Mouse (Mus musculus): ENCODE data around the gene Them5. TPM values are rescaled to one million over a fixed set of nuclear protein-coding genes. Genes with fewer than 3 reads are reported as not detected.

Them5 gene
- polyA plus RNA-seq, 1 experiment from 2014 or later = 32.1 TPM

- ATAC-seq (ENCODE audit: insufficient read depth, low FRiP score) = no peak
- H3K4me2 ChIP-seq (ENCODE audit: low read depth, low read length) = no peak overlapping the region
- no peak overlapping the region for H3K4me3 ChIP-seq (replicated peaks; ENCODE audit: low read length)
- WGBS = 73% methylated on average over 5 of the region's 5 CpGs
- no peaks in the 10 kb centered on the region for H3K27me3 ChIP-seq (ENCODE audit: control insufficient read depth, insufficient read depth, low read length)
- H3K9me3 ChIP-seq (replicated peaks; ENCODE audit: control insufficient read depth, low read length) = no peaks in the 10 kb centered on the region
- no peaks in the 10 kb centered on the region for H3K4me1 ChIP-seq (ENCODE audit: control insufficient read depth, insufficient read depth, low read length)
- no peak overlapping the region for H3K9ac ChIP-seq (ENCODE audit: low read length)
- no peak overlapping the region for H3K27ac ChIP-seq (ENCODE audit: low read length)
- H3K36me3 ChIP-seq (ENCODE audit: control insufficient read depth, insufficient read depth, low read length) = no peaks in the 10 kb centered on the region
Observed at GRCm38 (mm10) chr3:94388047-94388446, 46.1 kb downstream of the Them5 start.

- Histone ChIP-seq H3K4me1 (ENCODE audit: control insufficient read depth, insufficient read depth, low read length) (no peaks in the 10 kb centered on the region), H3K36me3 (ENCODE audit: control insufficient read depth, insufficient read depth, low read length) (no peaks in the 10 kb centered on the region), H3K27ac (ENCODE audit: low read length) (no peak overlapping the region), H3K9ac (ENCODE audit: low read length) (no peak overlapping the region), H3K4me3 (replicated peaks; ENCODE audit: low read length) (no peak overlapping the region), H3K4me2 (ENCODE audit: low read depth, low read length) (no peak overlapping the region), H3K9me3 (replicated peaks; ENCODE audit: control insufficient read depth, low read length) (no peaks in the 10 kb centered on the region), H3K27me3 (ENCODE audit: control insufficient read depth, insufficient read depth, low read length) (no peaks in the 10 kb centered on the region)
- WGBS = 93% methylated on average over 16 of the region's 16 CpGs
- no peak for ATAC-seq (ENCODE audit: insufficient read depth, low FRiP score)
Observed at GRCm38 (mm10) chr3:94389420-94389819, 47.5 kb downstream of the Them5 start.

- no peak for ATAC-seq (ENCODE audit: insufficient read depth, low FRiP score)
- no peak overlapping the region for H3K4me2 ChIP-seq (ENCODE audit: low read depth, low read length)
- H3K4me1 ChIP-seq (ENCODE audit: control insufficient read depth, insufficient read depth, low read length) = no peaks in the 10 kb centered on the region
- H3K36me3 ChIP-seq (ENCODE audit: control insufficient read depth, insufficient read depth, low read length) = no peaks in the 10 kb centered on the region
- H3K4me3 ChIP-seq (replicated peaks; ENCODE audit: low read length) = no peak overlapping the region
- H3K27me3 ChIP-seq (ENCODE audit: control insufficient read depth, insufficient read depth, low read length) = no peaks in the 10 kb centered on the region
- WGBS = 87% methylated on average over 5 of the region's 5 CpGs
- H3K9ac ChIP-seq (ENCODE audit: low read length) = no peak overlapping the region
- H3K27ac ChIP-seq (ENCODE audit: low read length) = no peak overlapping the region
- no peaks in the 10 kb centered on the region for H3K9me3 ChIP-seq (replicated peaks; ENCODE audit: control insufficient read depth, low read length)
Observed at GRCm38 (mm10) chr3:94391001-94391400, 49.1 kb downstream of the Them5 start.

- Histone ChIP-seq H3K9ac (ENCODE audit: low read length) (no peak overlapping the region), H3K36me3 (ENCODE audit: control insufficient read depth, insufficient read depth, low read length) (no peaks in the 10 kb centered on the region), H3K4me2 (ENCODE audit: low read depth, low read length) (no peak overlapping the region), H3K27ac (ENCODE audit: low read length) (no peak overlapping the region), H3K27me3 (ENCODE audit: control insufficient read depth, insufficient read depth, low read length) (no peaks in the 10 kb centered on the region), H3K4me1 (ENCODE audit: control insufficient read depth, insufficient read depth, low read length) (no peaks in the 10 kb centered on the region), H3K4me3 (replicated peaks; ENCODE audit: low read length) (no peak overlapping the region), H3K9me3 (replicated peaks; ENCODE audit: control insufficient read depth, low read length) (no peaks in the 10 kb centered on the region)
- 77% methylated on average over 2 of the region's 2 CpGs for WGBS
- no peak for ATAC-seq (ENCODE audit: insufficient read depth, low FRiP score)
Observed at GRCm38 (mm10) chr3:94392128-94392527, 50.2 kb downstream of the Them5 start.

- no peaks in the 10 kb centered on the region for H3K27me3 ChIP-seq (ENCODE audit: control insufficient read depth, insufficient read depth, low read length)
- H3K9ac ChIP-seq (ENCODE audit: low read length) = no peak overlapping the region
- WGBS = 57% methylated on average over 4 of the region's 4 CpGs
- H3K9me3 ChIP-seq (replicated peaks; ENCODE audit: control insufficient read depth, low read length) = no peaks in the 10 kb centered on the region
- H3K4me1 ChIP-seq (ENCODE audit: control insufficient read depth, insufficient read depth, low read length) = no peaks in the 10 kb centered on the region
- H3K27ac ChIP-seq (ENCODE audit: low read length) = no peak overlapping the region
- ATAC-seq (ENCODE audit: insufficient read depth, low FRiP score) = no peak
- H3K4me3 ChIP-seq (replicated peaks; ENCODE audit: low read length) = no peak overlapping the region
- no peak overlapping the region for H3K4me2 ChIP-seq (ENCODE audit: low read depth, low read length)
- no peaks in the 10 kb centered on the region for H3K36me3 ChIP-seq (ENCODE audit: control insufficient read depth, insufficient read depth, low read length)
Observed at GRCm38 (mm10) chr3:94393049-94393448, 51.1 kb downstream of the Them5 start.

GRCm38 (mm10) chr3:94396336-94396735 lies 54.4 kb downstream of the Them5 start:
- Histone ChIP-seq H3K4me2 (ENCODE audit: low read depth, low read length) (no peak overlapping the region), H3K9me3 (replicated peaks; ENCODE audit: control insufficient read depth, low read length) (no peaks in the 10 kb centered on the region), H3K36me3 (ENCODE audit: control insufficient read depth, insufficient read depth, low read length) (no peaks in the 10 kb centered on the region), H3K9ac (ENCODE audit: low read length) (no peak overlapping the region), H3K4me3 (replicated peaks; ENCODE audit: low read length) (no peak overlapping the region), H3K4me1 (ENCODE audit: control insufficient read depth, insufficient read depth, low read length) (no peaks in the 10 kb centered on the region), H3K27me3 (ENCODE audit: control insufficient read depth, insufficient read depth, low read length) (0 out of 2 replicates have a peak, but pooled peaks cover 8% of the 10 kb centered on the region), H3K27ac (ENCODE audit: low read length) (no peak overlapping the region)
- no peak for ATAC-seq (ENCODE audit: insufficient read depth, low FRiP score)
- WGBS = 79% methylated on average over 1 of the region's 1 CpGs

- Histone ChIP-seq H3K27ac (ENCODE audit: low read length) (no peak overlapping the region), H3K9ac (ENCODE audit: low read length) (no peak overlapping the region), H3K36me3 (ENCODE audit: control insufficient read depth, insufficient read depth, low read length) (no peaks in the 10 kb centered on the region), H3K9me3 (replicated peaks; ENCODE audit: control insufficient read depth, low read length) (no peaks in the 10 kb centered on the region), H3K27me3 (ENCODE audit: control insufficient read depth, insufficient read depth, low read length) (0 out of 2 replicates have a peak, but pooled peaks cover 8% of the 10 kb centered on the region), H3K4me1 (ENCODE audit: control insufficient read depth, insufficient read depth, low read length) (no peaks in the 10 kb centered on the region), H3K4me2 (ENCODE audit: low read depth, low read length) (no peak overlapping the region), H3K4me3 (replicated peaks; ENCODE audit: low read length) (no peak overlapping the region)
- ATAC-seq (ENCODE audit: insufficient read depth, low FRiP score) = no peak
- WGBS = 72% methylated on average over 4 of the region's 4 CpGs
Observed at GRCm38 (mm10) chr3:94396851-94397250, 55.0 kb downstream of the Them5 start.

Other genes starting within 250 kb of the Them5 start
- gene Gm10696, start 163.9 kb upstream of the Them5 start, polyA plus RNA-seq (2015; fragmentation: Nextera tagmentation; extraction: Ambion mirVana) = not detected in 2 replicates
- not detected in 2 replicates for gene Gm5286, start 145.4 kb upstream of the Them5 start, polyA plus RNA-seq (2015; fragmentation: Nextera tagmentation; extraction: Ambion mirVana)
- not detected in 2 replicates for gene Gm4778, start 78.1 kb upstream of the Them5 start, polyA plus RNA-seq (2015; fragmentation: Nextera tagmentation; extraction: Ambion mirVana)
- gene Them4, start 32.0 kb upstream of the Them5 start, polyA plus RNA-seq (2015; fragmentation: Nextera tagmentation; extraction: Ambion mirVana) = 10.4 and 12.6 TPM in 2 replicates
- 0.35 and 0.65 TPM in 2 replicates for gene C2cd4d, start 20.3 kb downstream of the Them5 start, polyA plus RNA-seq (2015; fragmentation: Nextera tagmentation; extraction: Ambion mirVana)
- 7.4 and 8.6 TPM in 2 replicates for gene Rorc, start 30.7 kb downstream of the Them5 start, polyA plus RNA-seq (2015; fragmentation: Nextera tagmentation; extraction: Ambion mirVana)
- 0.44 and 0.51 TPM in 2 replicates for gene Lingo4, start 56.4 kb downstream of the Them5 start, polyA plus RNA-seq (2015; fragmentation: Nextera tagmentation; extraction: Ambion mirVana)
- 6.4 and 8.2 TPM in 2 replicates for gene Tdrkh, start 71.2 kb downstream of the Them5 start, polyA plus RNA-seq (2015; fragmentation: Nextera tagmentation; extraction: Ambion mirVana)
- 67.8 and 71.8 TPM in 2 replicates for gene Mrpl9, start 101.2 kb downstream of the Them5 start, polyA plus RNA-seq (2015; fragmentation: Nextera tagmentation; extraction: Ambion mirVana)
- 0.41 and 0.56 TPM in 2 replicates for gene Oaz3, start 101.8 kb downstream of the Them5 start, polyA plus RNA-seq (2015; fragmentation: Nextera tagmentation; extraction: Ambion mirVana)
- 14.2 and 19.3 TPM in 2 replicates for gene Celf3, start 136.2 kb downstream of the Them5 start, polyA plus RNA-seq (2015; fragmentation: Nextera tagmentation; extraction: Ambion mirVana)
- 1.6 and 3.4 TPM in 2 replicates for gene Riiad1, start 138.2 kb downstream of the Them5 start, polyA plus RNA-seq (2015; fragmentation: Nextera tagmentation; extraction: Ambion mirVana)
- gene Snx27, start 240.6 kb downstream of the Them5 start, polyA plus RNA-seq (2015; fragmentation: Nextera tagmentation; extraction: Ambion mirVana) = 29.6 and 31.4 TPM in 2 replicates